Mouse (Mus musculus) midbrain, embryonic 14.5 days (tissue): Measurements from ENCODE around the gene Cnpy4. TPM values are rescaled to one million over a fixed set of nuclear protein-coding genes. Genes with fewer than 3 reads are reported as not detected.

Source experiments
- ATAC-seq: fragments of 200-750 bp; cut with Nextera tagmentation; 2 replicates; pipeline ENCODE4 v1.8.0; 2017; ENCODE audit warnings: moderate number of reproducible peaks, moderate library complexity; ENCODE audit not compliant: low FRiP score, low TSS enrichment
- DNase-seq: peaks from one replicate; pipeline ENCODE4 v3.0.0-alpha.2; 2015
- H3K27ac ChIP-seq: fragments of 300-500 bp; sonication (generic); replicated peaks from 2 replicates; pipeline ENCODE4 v1.5.1; 2014; ENCODE audit warnings: mild to moderate bottlenecking, low read depth, low read length, moderate library complexity
- H3K27me3 ChIP-seq: fragments of 300-500 bp; sonication (generic); 2 replicates; pipeline ENCODE4 v1.6.1; 2014; ENCODE audit warnings: low read length, control low read depth, mixed read lengths; ENCODE audit not compliant: control insufficient read depth, insufficient read depth
- H3K36me3 ChIP-seq: fragments of 300-500 bp; sonication (generic); 2 replicates; pipeline ENCODE4 v1.6.1; 2014; ENCODE audit warnings: low read length, control low read depth; ENCODE audit not compliant: control insufficient read depth, insufficient read depth
- H3K4me1 ChIP-seq: fragments of 300-500 bp; sonication (generic); 2 replicates; pipeline ENCODE4 v1.6.1; 2014; ENCODE audit warnings: mild to moderate bottlenecking, antibody characterized with exemption, low read length, control low read depth; ENCODE audit not compliant: control insufficient read depth, insufficient read depth
- H3K4me2 ChIP-seq: fragments of 300-500 bp; sonication (generic); 2 replicates; pipeline ENCODE4 v1.6.1; 2014; ENCODE audit warnings: mild to moderate bottlenecking, low read length, moderate library complexity
- H3K4me3 ChIP-seq: fragments of 300-500 bp; sonication (generic); replicated peaks from 2 replicates; pipeline ENCODE4 v1.5.1; 2014; ENCODE audit warnings: low read depth, low read length
- H3K9ac ChIP-seq: fragments of 300-500 bp; sonication (generic); replicated peaks from 2 replicates; pipeline ENCODE4 v1.6.1; 2014; ENCODE audit warnings: mild to moderate bottlenecking, low read length, moderate library complexity
- H3K9me3 ChIP-seq: fragments of 300-500 bp; sonication (generic); 2 replicates; pipeline ENCODE4 v1.6.1; 2016; ENCODE audit warnings: low read length, control low read depth, mixed read lengths; ENCODE audit not compliant: control insufficient read depth
- WGBS: fragments of 180-500 bp; shearing (Covaris S2); extraction: QIAGEN DNeasy Blood & Tissue Kit; methylation state at CpG from one replicate; pipeline ENCODE4 v1.1.7; 2014; 5-methylcytosine and 5-hydroxymethylcytosine counted together
- polyA plus RNA-seq: library from polyadenylated mRNA; unstranded; fragments of >200 nt; fragmentation: Nextera tagmentation; extraction: Ambion mirVana; gene quantifications from 2 replicates; pipeline ENCODE4 v1.2.1, GENCODE M21; 2014

The Cnpy4 gene
- 24.3 and 32.0 TPM in 2 replicates for polyA plus RNA-seq

GRCm38 (mm10) chr5:138186950-138187638 lies at the start of gene Cnpy4, which contains the start of gene Taf6:
Gene Cnpy4, plus strand, starts transcription at chr5:138187485.
Gene Taf6, minus strand, starts transcription at chr5:138187451.
- peak within 1 kb of the TSS; percentile 66 for H3K4me2 ChIP-seq
- peak within 1 kb of the TSS; percentile 80 for H3K4me3 ChIP-seq
- DNase-seq (peak; percentile 94), ATAC-seq (peak; percentile 84)
- H3K27ac ChIP-seq, result peak within 1 kb of the TSS; percentile 79
- H3K27me3 ChIP-seq, result no peaks in the 10 kb centered on the region
- peaks cover 10% of the 10 kb centered on the region for H3K4me1 ChIP-seq
- H3K36me3 ChIP-seq, result peaks cover 37% of the 10 kb centered on the region
- H3K9me3 ChIP-seq, result no peaks in the 10 kb centered on the region
- H3K9ac ChIP-seq, result peak within 1 kb of the TSS; percentile 69
- under 1% methylated on average over 31 of the region's 31 CpGs for WGBS

GRCm38 (mm10) chr5:138137935-138138549 lies 49.2 kb upstream of the Cnpy4 start:
- H3K27ac ChIP-seq, result no peak overlapping the region
- H3K4me2 ChIP-seq, result no peak overlapping the region
- no peaks in the 10 kb centered on the region for H3K4me1 ChIP-seq
- H3K9ac ChIP-seq, result no peak overlapping the region
- H3K9me3 ChIP-seq, result no peaks in the 10 kb centered on the region
- WGBS, result 66% methylated on average over 8 of the region's 8 CpGs
- DNase-seq (peak; percentile 85), ATAC-seq (peak; percentile 46; the same call in 1 of the 2 replicates)
- H3K27me3 ChIP-seq, result no peaks in the 10 kb centered on the region
- H3K36me3 ChIP-seq, result peaks cover 46% of the 10 kb centered on the region
- H3K4me3 ChIP-seq, result no peak overlapping the region

- H3K9ac ChIP-seq, result no peak overlapping the region
- ATAC-seq (no peak), DNase-seq (no peak)
- no peaks in the 10 kb centered on the region for H3K4me1 ChIP-seq
- H3K27ac ChIP-seq, result no peak overlapping the region
- no peaks in the 10 kb centered on the region for H3K27me3 ChIP-seq
- 84% methylated on average over 4 of the region's 4 CpGs for WGBS
- H3K9me3 ChIP-seq, result no peaks in the 10 kb centered on the region
- no peak overlapping the region for H3K4me3 ChIP-seq
- no peak overlapping the region for H3K4me2 ChIP-seq
- H3K36me3 ChIP-seq, result peaks cover 46% of the 10 kb centered on the region
Observed at GRCm38 (mm10) chr5:138138585-138138984, 48.7 kb upstream of the Cnpy4 start.

GRCm38 (mm10) chr5:138154390-138154789 lies 32.9 kb upstream of the Cnpy4 start:
- 87% methylated on average over 3 of the region's 3 CpGs for WGBS
- H3K27ac ChIP-seq, result peak overlapping the region; percentile 99; the same call in 1 of the 2 replicates
- peaks cover 8% of the 10 kb centered on the region; the same call in 1 of the 2 replicates for H3K4me1 ChIP-seq
- DNase-seq (no peak), ATAC-seq (no peak)
- H3K4me2 ChIP-seq, result peak overlapping the region; percentile 86
- peak overlapping the region; percentile 80 for H3K4me3 ChIP-seq
- no peaks in the 10 kb centered on the region for H3K27me3 ChIP-seq
- peaks cover 32% of the 10 kb centered on the region for H3K36me3 ChIP-seq
- H3K9me3 ChIP-seq, result no peaks in the 10 kb centered on the region
- peak overlapping the region; percentile 98 for H3K9ac ChIP-seq

- WGBS, result under 1% methylated on average over 31 of the region's 31 CpGs
- Histone ChIP-seq H3K36me3 (peaks cover 27% of the 10 kb centered on the region), H3K4me2 (peak within 1 kb of the TSS; percentile 86), H3K4me3 (peak within 1 kb of the TSS; percentile 80), H3K4me1 (peaks cover 11% of the 10 kb centered on the region), H3K27ac (peak within 1 kb of the TSS; percentile 99), H3K9ac (peak within 1 kb of the TSS; percentile 98), H3K27me3 (no peaks in the 10 kb centered on the region), H3K9me3 (no peaks in the 10 kb centered on the region)
- ATAC-seq (peak; percentile 96), DNase-seq (peak; percentile 96)
Observed at GRCm38 (mm10) chr5:138155443-138155976, 31.8 kb upstream of the Cnpy4 start, which contains the start of gene Zfp113. Gene Zfp113, minus strand, starts transcription at chr5:138155744.

GRCm38 (mm10) chr5:138160224-138160762 lies 27.0 kb upstream of the Cnpy4 start:
- Histone ChIP-seq H3K9me3 (no peaks in the 10 kb centered on the region), H3K4me2 (peak overlapping the region; percentile 88), H3K4me1 (peaks cover 12% of the 10 kb centered on the region), H3K27me3 (no peaks in the 10 kb centered on the region), H3K4me3 (peak overlapping the region; percentile 78), H3K36me3 (peaks cover 32% of the 10 kb centered on the region), H3K9ac (peak overlapping the region; percentile 82; the same call in 1 of the 2 replicates), H3K27ac (peak overlapping the region; percentile 76)
- ATAC-seq, result no peak; the same call in 1 of the 2 replicates
- no peak for DNase-seq
- WGBS, result 68% methylated on average over 7 of the region's 7 CpGs

- Histone ChIP-seq H3K36me3 (peaks cover 40% of the 10 kb centered on the region), H3K9me3 (no peaks in the 10 kb centered on the region), H3K4me2 (peak within 1 kb of the TSS; percentile 88), H3K4me1 (peaks cover 12% of the 10 kb centered on the region), H3K4me3 (peak within 1 kb of the TSS; percentile 78), H3K27ac (peak within 1 kb of the TSS; percentile 76), H3K27me3 (no peaks in the 10 kb centered on the region), H3K9ac (peak within 1 kb of the TSS; percentile 82)
- ATAC-seq, result peak; percentile 95
- under 1% methylated on average over 42 of the region's 42 CpGs for WGBS
- peak; percentile 96 for DNase-seq
Observed at GRCm38 (mm10) chr5:138160842-138161665, 26.2 kb upstream of the Cnpy4 start, which contains the start of gene Cops6. Gene Cops6, plus strand, starts transcription at chr5:138161071.

GRCm38 (mm10) chr5:138163046-138163445 lies 24.2 kb upstream of the Cnpy4 start:
- no peak for DNase-seq
- WGBS, result 79% methylated on average over 6 of the region's 6 CpGs
- H3K4me1 ChIP-seq, result peaks cover 12% of the 10 kb centered on the region
- H3K27ac ChIP-seq, result no peak overlapping the region
- no peak overlapping the region for H3K9ac ChIP-seq
- H3K36me3 ChIP-seq, result peaks cover 59% of the 10 kb centered on the region
- H3K9me3 ChIP-seq, result no peaks in the 10 kb centered on the region
- no peaks in the 10 kb centered on the region for H3K27me3 ChIP-seq
- H3K4me2 ChIP-seq, result no peak overlapping the region
- no peak for ATAC-seq
- no peak overlapping the region for H3K4me3 ChIP-seq
